Mouse (Mus musculus) heart, embryonic 14.5 days (tissue): ENCODE measurements around the gene Gm20458. TPM values are rescaled to one million over a fixed set of nuclear protein-coding genes. Genes with fewer than 3 reads are reported as not detected.

Experiments used
- ATAC-seq: fragments of 200-750 bp; cut with Nextera tagmentation; 2 replicates; pipeline ENCODE4 v1.8.0; 2017; ENCODE audit warnings: low read depth, moderate TSS enrichment; ENCODE audit not compliant: insufficient number of reproducible peaks, insufficient read depth, low FRiP score
- H3K27ac ChIP-seq, 2 experiments: fragments of 200-500 bp in 1 of 2; fragments of 300-500 bp in 1 of 2; sonication (generic) in 1 of 2; replicated peaks in 1 of 2; 2 replicates each; pipeline ENCODE4 v1.5.1; 2012 to 2014; ENCODE audit warnings: low read depth in 2 of 2, low read length in 2 of 2, control low read depth in 1 of 2, mild to moderate bottlenecking in 1 of 2, mixed read lengths in 1 of 2; ENCODE audit not compliant: control insufficient read depth in 1 of 2, insufficient read depth in 1 of 2
- H3K27me3 ChIP-seq: fragments of 300-500 bp; sonication (generic); 2 replicates; pipeline ENCODE4 v1.6.1; 2014; ENCODE audit warnings: mild to moderate bottlenecking, low read length, control low read depth; ENCODE audit not compliant: control insufficient read depth, insufficient read depth
- H3K36me3 ChIP-seq: fragments of 300-500 bp; sonication (generic); 2 replicates; pipeline ENCODE4 v1.6.1; 2014; ENCODE audit warnings: mild to moderate bottlenecking, control low read depth, low read length, mixed read lengths; ENCODE audit not compliant: control insufficient read depth, insufficient read depth
- H3K4me1 ChIP-seq, 2 experiments: fragments of 200-500 bp in 1 of 2; fragments of 300-500 bp in 1 of 2; sonication (generic) in 1 of 2; 2 replicates each; pipeline ENCODE4 v1.6.1; 2012 to 2014; ENCODE audit warnings: low read length in 2 of 2, control low read depth in 1 of 2, mixed read lengths in 1 of 2; ENCODE audit not compliant: control insufficient read depth in 2 of 2, insufficient read depth in 2 of 2
- H3K4me2 ChIP-seq: fragments of 300-500 bp; sonication (generic); 2 replicates; pipeline ENCODE4 v1.6.1; 2014; ENCODE audit warnings: mild to moderate bottlenecking, low read length
- H3K4me3 ChIP-seq, 2 experiments: fragments of 200-500 bp in 1 of 2; fragments of 300-500 bp in 1 of 2; sonication (generic) in 1 of 2; 2 replicates each; pipeline ENCODE4 v1.5.1; 2012 to 2014; ENCODE audit warnings: low read length in 2 of 2, mild to moderate bottlenecking in 2 of 2, control low read depth in 1 of 2, low read depth in 1 of 2, moderate library complexity in 1 of 2; ENCODE audit not compliant: control insufficient read depth in 1 of 2, insufficient read depth in 1 of 2
- H3K9ac ChIP-seq: fragments of 300-500 bp; sonication (generic); 2 replicates; pipeline ENCODE4 v1.6.1; 2014; ENCODE audit warnings: mild to moderate bottlenecking, low read length
- H3K9me3 ChIP-seq: fragments of 300-500 bp; sonication (generic); 2 replicates; pipeline ENCODE4 v1.6.1; 2016; ENCODE audit warnings: low read length, control low read depth; ENCODE audit not compliant: control insufficient read depth
- WGBS: fragments of 180-500 bp; shearing (Covaris S2); extraction: QIAGEN DNeasy Blood & Tissue Kit; methylation state at CpG from one replicate; pipeline ENCODE4 v1.1.7; 2014; 5-methylcytosine and 5-hydroxymethylcytosine counted together
- polyA plus RNA-seq: library from polyadenylated mRNA; unstranded; fragments of >200 nt; fragmentation: Nextera tagmentation; extraction: Ambion mirVana; gene quantifications from 2 replicates; pipeline ENCODE4 v1.2.1, GENCODE M21; 2014

Gene Gm20458
- polyA plus RNA-seq, 1 experiment from 2014 or later = 16.3 TPM

- Histone ChIP-seq H3K27me3 (peaks cover 14% of the 10 kb centered on the region), H3K9me3 (peaks cover 13% of the 10 kb centered on the region), H3K27ac (no peak overlapping the region), H3K4me2 (no peak overlapping the region), H3K36me3 (no peaks in the 10 kb centered on the region), H3K4me1 (peaks cover 2 to 6% of the 10 kb centered on the region in 2 experiments; a peak in 2 of 4 replicates), H3K4me3 (no peak overlapping the region), H3K9ac (no peak overlapping the region)
- 74% methylated on average over 10 of the region's 10 CpGs for WGBS
- ATAC-seq = no peak
Measured at GRCm38 (mm10) chr2:164523301-164523773, 62.6 kb downstream of the Gm20458 start.

- ATAC-seq = no peak
- no peak overlapping the region for H3K4me3 ChIP-seq
- no peak overlapping the region for H3K4me2 ChIP-seq
- 54% methylated on average over 5 of the region's 5 CpGs for WGBS
- no peak overlapping the region for H3K27ac ChIP-seq
- no peaks in the 10 kb centered on the region for H3K36me3 ChIP-seq
- H3K27me3 ChIP-seq = no peaks in the 10 kb centered on the region
- peaks cover 7% of the 10 kb centered on the region for H3K9me3 ChIP-seq
- no peak overlapping the region for H3K9ac ChIP-seq
- H3K4me1 ChIP-seq = no peaks in the 10 kb centered on the region
Measured at GRCm38 (mm10) chr2:164528557-164528956, 67.8 kb downstream of the Gm20458 start.

- H3K9ac ChIP-seq = no peak overlapping the region
- no peaks in the 10 kb centered on the region for H3K27me3 ChIP-seq
- H3K4me1 ChIP-seq = no peaks in the 10 kb centered on the region
- H3K9me3 ChIP-seq = peaks cover 4% of the 10 kb centered on the region; the same call in 1 of the 2 replicates
- H3K36me3 ChIP-seq = no peaks in the 10 kb centered on the region
- ATAC-seq = no peak
- 4% methylated on average over 3 of the region's 3 CpGs for WGBS
- H3K4me2 ChIP-seq = no peak overlapping the region
- H3K27ac ChIP-seq = no peak overlapping the region
- no peak overlapping the region for H3K4me3 ChIP-seq
Measured at GRCm38 (mm10) chr2:164531169-164531568, 70.4 kb downstream of the Gm20458 start.

- H3K27me3 ChIP-seq = no peaks in the 10 kb centered on the region
- H3K4me3 ChIP-seq = no peak overlapping the region
- H3K4me2 ChIP-seq = no peak overlapping the region
- no peak overlapping the region for H3K9ac ChIP-seq
- ATAC-seq = no peak
- 70% methylated on average over 10 of the region's 10 CpGs for WGBS
- no peaks in the 10 kb centered on the region for H3K9me3 ChIP-seq
- no peak overlapping the region for H3K27ac ChIP-seq
- no peaks in the 10 kb centered on the region for H3K36me3 ChIP-seq
- H3K4me1 ChIP-seq = no peaks in the 10 kb centered on the region
Measured at GRCm38 (mm10) chr2:164534315-164534714, 73.5 kb downstream of the Gm20458 start.

GRCm38 (mm10) chr2:164537003-164537402 is 76.2 kb downstream of the Gm20458 start:
- no peaks in the 10 kb centered on the region for H3K9me3 ChIP-seq
- H3K9ac ChIP-seq = no peak overlapping the region
- H3K4me3 ChIP-seq = no peak overlapping the region
- H3K4me1 ChIP-seq = no peaks in the 10 kb centered on the region
- H3K36me3 ChIP-seq = no peaks in the 10 kb centered on the region
- H3K4me2 ChIP-seq = no peak overlapping the region
- no peak overlapping the region for H3K27ac ChIP-seq
- no peaks in the 10 kb centered on the region for H3K27me3 ChIP-seq
- 67% methylated on average over 4 of the region's 4 CpGs for WGBS
- ATAC-seq = no peak

Other genes with a start within 250 kb of the Gm20458 start
- gene Wfdc15b, start 239.3 kb upstream of the Gm20458 start, polyA plus RNA-seq = not detected in 2 replicates
- not detected in 2 replicates for gene Svs2, start 222.5 kb upstream of the Gm20458 start, polyA plus RNA-seq
- gene Svs3b, start 204.3 kb upstream of the Gm20458 start, polyA plus RNA-seq = not detected in 2 replicates
- not detected in 2 replicates for gene Svs4, start 182.5 kb upstream of the Gm20458 start, polyA plus RNA-seq
- not detected in 2 replicates for gene Svs3a, start 171.7 kb upstream of the Gm20458 start, polyA plus RNA-seq
- not detected in 2 replicates for gene Svs6, start 144.2 kb upstream of the Gm20458 start, polyA plus RNA-seq
- gene Svs5, start 128.2 kb upstream of the Gm20458 start, polyA plus RNA-seq = not detected in 2 replicates
- 0.63 and 1.3 TPM in 2 replicates for gene Slpi, start 71.9 kb upstream of the Gm20458 start, polyA plus RNA-seq
- gene Rbpjl, start 57.8 kb upstream of the Gm20458 start, polyA plus RNA-seq = 0.05 and 0.08 TPM in 2 replicates
- 0.97 and 1.4 TPM in 2 replicates for gene Matn4, start 55.8 kb upstream of the Gm20458 start, polyA plus RNA-seq
- 33.5 and 40.1 TPM in 2 replicates for gene Sdc4, start 17.1 kb upstream of the Gm20458 start, polyA plus RNA-seq
- gene Sys1, start 4.0 kb upstream of the Gm20458 start, polyA plus RNA-seq = 45.7 and 47.6 TPM in 2 replicates
- not detected in 2 replicates for gene Trp53tg5, start 12.8 kb downstream of the Gm20458 start, polyA plus RNA-seq
- gene Dbndd2, start 25.1 kb downstream of the Gm20458 start, polyA plus RNA-seq = 13.1 and 21.3 TPM in 2 replicates
- 58.8 and 64.3 TPM in 2 replicates for gene Pigt, start 36.6 kb downstream of the Gm20458 start, polyA plus RNA-seq
- 1.3 and 6.2 TPM in 2 replicates for gene Wfdc2, start 101.4 kb downstream of the Gm20458 start, polyA plus RNA-seq
- not detected in 2 replicates for gene Spint3, start 112.5 kb downstream of the Gm20458 start, polyA plus RNA-seq
- 0.35 and 0.43 TPM in 2 replicates for gene Wfdc6a, start 124.5 kb downstream of the Gm20458 start, polyA plus RNA-seq
- not detected in 2 replicates for gene Eppin, start 132.6 kb downstream of the Gm20458 start, polyA plus RNA-seq
- gene Wfdc6b, start 152.6 kb downstream of the Gm20458 start, polyA plus RNA-seq = not detected in 2 replicates
- not detected in 2 replicates for gene Wfdc8, start 152.7 kb downstream of the Gm20458 start, polyA plus RNA-seq
- not detected in 2 replicates for gene Wfdc16, start 177.8 kb downstream of the Gm20458 start, polyA plus RNA-seq
- gene Wfdc10, start 195.1 kb downstream of the Gm20458 start, polyA plus RNA-seq = not detected in 2 replicates
- gene Wfdc9, start 195.6 kb downstream of the Gm20458 start, polyA plus RNA-seq = not detected in 2 replicates
- not detected in 2 replicates for gene Wfdc11, start 213.1 kb downstream of the Gm20458 start, polyA plus RNA-seq
- gene Wfdc13, start 224.1 kb downstream of the Gm20458 start, polyA plus RNA-seq = 0.19 TPM in 1 of 2 replicates, not detected in the other
- gene Spint4, start 237.5 kb downstream of the Gm20458 start, polyA plus RNA-seq = not detected in 2 replicates